Mouse (Mus musculus) forebrain, embryonic 16.5 days (tissue): ENCODE results near the gene Fhl5. TPM values are rescaled to one million over a fixed set of nuclear protein-coding genes. Genes with fewer than 3 reads are reported as not detected.
A peak's percentile ranks its signal among the peaks of the same experiment; 100 is the strongest.
"Not testable (repeated sequence)": the region's sequence is repeated elsewhere in the genome, so short reads cannot be mapped to it uniquely, and the experiment has no call there.

Experiments used
- ATAC-seq: fragments of 200-750 bp; cut with Nextera tagmentation; 2 replicates; pipeline ENCODE4 v1.8.0; 2017; ENCODE audit warnings: mild to moderate bottlenecking, moderate library complexity
- H3K27ac ChIP-seq: fragments of 300-500 bp; sonication (generic); 2 replicates; pipeline ENCODE4 v1.5.1; 2014; ENCODE audit warnings: low read length, control low read depth
- H3K27me3 ChIP-seq: fragments of 300-500 bp; sonication (generic); replicated peaks from 2 replicates; pipeline ENCODE4 v1.6.1; 2014; ENCODE audit warnings: low read length; ENCODE audit not compliant: control insufficient read depth, insufficient read depth
- H3K36me3 ChIP-seq: fragments of 300-500 bp; sonication (generic); 2 replicates; pipeline ENCODE4 v1.6.1; 2014; ENCODE audit not compliant: control insufficient read depth, insufficient read depth
- H3K4me1 ChIP-seq: fragments of 300-500 bp; sonication (generic); replicated peaks from 2 replicates; pipeline ENCODE4 v1.6.1; 2014; ENCODE audit warnings: low read length; ENCODE audit not compliant: control insufficient read depth, insufficient read depth
- H3K4me2 ChIP-seq: fragments of 300-500 bp; sonication (generic); 2 replicates; pipeline ENCODE4 v1.6.1; 2014; ENCODE audit warnings: mild to moderate bottlenecking, low read length, control low read depth
- H3K4me3 ChIP-seq: fragments of 300-500 bp; sonication (generic); replicated peaks from 2 replicates; pipeline ENCODE4 v1.5.1; 2014; ENCODE audit warnings: mild to moderate bottlenecking, low read length, control low read depth
- H3K9ac ChIP-seq: fragments of 300-500 bp; sonication (generic); replicated peaks from 2 replicates; pipeline ENCODE4 v1.6.1; 2014; ENCODE audit warnings: low read depth, low read length, control low read depth
- H3K9me3 ChIP-seq: fragments of 300-500 bp; sonication (generic); 2 replicates; pipeline ENCODE4 v1.6.1; 2016; ENCODE audit warnings: low read length; ENCODE audit not compliant: control insufficient read depth
- WGBS: fragments of 180-500 bp; shearing (Covaris S2); extraction: QIAGEN DNeasy Blood & Tissue Kit; methylation state at CpG from one replicate; pipeline ENCODE4 v1.1.7; 2014; 5-methylcytosine and 5-hydroxymethylcytosine counted together
- polyA plus RNA-seq: library from polyadenylated mRNA; unstranded; fragments of >200 nt; fragmentation: Nextera tagmentation; extraction: Ambion mirVana; gene quantifications from 2 replicates; pipeline ENCODE4 v1.2.1, GENCODE M21; 2015

Gene Fhl5
- polyA plus RNA-seq, result not detected in 2 replicates

DNA sequence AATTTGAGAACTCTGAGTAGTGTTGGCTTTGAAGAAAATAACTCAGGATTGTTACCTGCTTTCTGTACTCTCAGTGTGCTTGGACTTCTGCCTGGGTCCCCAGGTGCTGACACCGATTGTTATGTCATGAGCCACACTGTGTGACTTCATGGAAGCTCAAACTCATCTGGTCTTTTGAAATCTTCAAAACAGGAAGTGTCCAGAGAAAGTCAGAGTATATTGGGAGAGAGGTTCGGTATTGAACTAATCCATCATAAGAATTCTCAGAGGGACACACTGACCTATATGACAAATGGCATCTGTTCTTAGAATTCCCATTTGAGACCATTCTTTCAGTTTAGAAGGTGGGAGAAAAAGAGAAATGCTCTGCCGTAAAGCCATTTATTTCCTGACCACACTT, at the start of gene Fhl5:
TSS of gene Fhl5 (minus strand) at position 101 of the 400 bp plus-strand sequence.
- ATAC-seq, result no peak
- WGBS, result 92% methylated on average over 3 of the region's 3 CpGs
- H3K4me2 ChIP-seq, result no peak within 1 kb of the TSS

DNA sequence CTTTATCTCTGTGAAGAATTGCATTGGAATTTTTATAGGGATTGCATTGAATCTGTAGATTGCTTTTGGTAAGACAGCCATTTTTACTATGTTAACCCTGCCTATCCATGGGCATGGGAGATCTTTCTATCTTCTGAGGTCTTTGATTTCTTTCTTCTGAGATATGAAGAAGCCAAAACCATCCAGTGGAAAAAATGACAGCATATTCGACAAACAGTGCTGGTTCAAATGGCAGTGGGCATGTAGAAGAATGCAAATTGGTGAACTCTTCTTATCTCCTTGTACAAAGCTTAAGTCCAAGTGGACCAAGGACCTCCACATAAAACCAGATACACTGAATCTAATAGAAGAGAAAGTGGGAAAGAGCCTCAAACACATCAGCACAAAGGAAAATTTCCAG, 42.3 kb upstream of the Fhl5 start:
- H3K36me3 ChIP-seq, H3K9me3 ChIP-seq, H3K4me1 ChIP-seq, H3K9ac ChIP-seq, ATAC-seq, H3K4me2 ChIP-seq, H3K4me3 ChIP-seq, H3K27ac ChIP-seq, H3K27me3 ChIP-seq: not testable (repeated sequence)
- WGBS, result 89% methylated on average over 1 of the region's 1 CpGs

More for the DNA sequence above, at the start of gene Fhl5:
- no peak within 1 kb of the TSS for H3K27ac ChIP-seq
- no peaks in the 10 kb centered on the region for H3K9me3 ChIP-seq
- no peaks in the 10 kb centered on the region for H3K4me1 ChIP-seq
- H3K36me3 ChIP-seq, result no peaks in the 10 kb centered on the region
- H3K27me3 ChIP-seq, result no peaks in the 10 kb centered on the region
- no peak within 1 kb of the TSS for H3K9ac ChIP-seq
- H3K4me3 ChIP-seq, result no peak within 1 kb of the TSS

DNA sequence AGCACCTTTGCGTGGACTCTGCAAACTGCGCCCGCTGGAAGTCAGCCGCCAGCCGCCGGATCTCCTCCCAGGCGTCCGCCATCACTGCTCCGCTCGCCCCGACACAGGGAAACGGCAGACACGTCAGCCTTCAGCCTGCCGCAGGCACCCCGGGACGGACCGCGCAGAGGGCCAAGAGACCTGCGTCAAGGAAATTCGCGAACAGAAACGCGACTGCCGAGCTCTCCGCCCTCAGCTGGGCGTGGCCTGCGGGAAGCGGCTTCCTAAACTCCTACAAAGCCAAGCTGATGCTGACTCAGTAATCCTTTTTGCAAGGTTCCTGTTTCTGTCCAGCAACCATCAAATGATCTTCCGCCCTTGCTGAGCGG, 39.0 kb upstream of the Fhl5 start, which contains the start of gene Ufl1:
TSS of gene Ufl1 (minus strand) at position 151 of the 368 bp plus-strand sequence.
- no peaks in the 10 kb centered on the region for H3K27me3 ChIP-seq
- ATAC-seq, result peak; percentile 99
- WGBS, result under 1% methylated on average over 30 of the region's 30 CpGs
- peak within 1 kb of the TSS; percentile 99 for H3K27ac ChIP-seq
- peaks cover 6% of the 10 kb centered on the region for H3K4me1 ChIP-seq
- peak within 1 kb of the TSS; percentile 91 for H3K4me3 ChIP-seq
- H3K9me3 ChIP-seq, result no peaks in the 10 kb centered on the region
- H3K36me3 ChIP-seq, result peaks cover 8% of the 10 kb centered on the region; the same call in 1 of the 2 replicates
- H3K9ac ChIP-seq, result peak within 1 kb of the TSS; percentile 98
- peak within 1 kb of the TSS; percentile 64 for H3K4me2 ChIP-seq

DNA sequence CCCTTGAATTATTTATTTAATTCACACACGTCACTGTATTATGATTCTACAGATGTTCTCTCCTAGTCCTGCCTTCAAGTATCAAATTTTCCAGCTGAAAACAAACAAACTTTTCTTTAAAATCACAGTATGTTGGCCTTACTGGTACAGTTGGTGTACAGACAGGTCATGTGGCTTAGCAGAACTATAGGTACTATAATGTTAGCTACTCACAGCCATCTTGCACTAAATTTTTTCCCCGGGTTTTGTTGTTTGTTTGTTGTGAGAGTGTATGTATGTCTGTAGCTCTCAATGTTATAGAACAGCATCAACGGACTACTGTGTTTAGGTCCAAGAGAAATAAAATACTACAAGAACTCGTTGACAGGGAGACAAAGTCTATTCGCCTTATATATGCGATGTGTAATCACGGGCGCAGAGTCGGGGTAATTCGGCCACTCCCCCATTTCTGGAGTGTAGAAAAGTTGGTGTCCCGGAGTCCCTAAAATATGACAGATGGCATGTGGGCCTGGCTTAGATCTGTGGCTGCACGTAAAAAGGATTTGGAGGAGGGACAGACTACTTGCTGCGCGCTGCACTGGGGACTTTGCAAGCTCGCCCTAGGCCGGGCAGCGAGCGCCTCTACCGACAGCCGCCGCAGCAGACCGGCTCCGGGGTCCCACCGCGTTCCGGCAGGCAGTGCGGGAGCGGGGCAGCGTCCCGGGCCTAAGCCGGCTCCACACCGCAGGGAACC, 38.4 kb upstream of the Fhl5 start:
- Histone ChIP-seq H3K4me3 (peak overlapping the region; percentile 91), H3K36me3 (peaks cover 8% of the 10 kb centered on the region; the same call in 1 of the 2 replicates), H3K27me3 (no peaks in the 10 kb centered on the region), H3K9ac (peak overlapping the region; percentile 98), H3K4me2 (peak overlapping the region; percentile 57), H3K27ac (peak overlapping the region; percentile 99), H3K4me1 (peaks cover 6% of the 10 kb centered on the region), H3K9me3 (no peaks in the 10 kb centered on the region)
- 2% methylated on average over 32 of the region's 32 CpGs for WGBS
- ATAC-seq, result peak; percentile 93

DNA sequence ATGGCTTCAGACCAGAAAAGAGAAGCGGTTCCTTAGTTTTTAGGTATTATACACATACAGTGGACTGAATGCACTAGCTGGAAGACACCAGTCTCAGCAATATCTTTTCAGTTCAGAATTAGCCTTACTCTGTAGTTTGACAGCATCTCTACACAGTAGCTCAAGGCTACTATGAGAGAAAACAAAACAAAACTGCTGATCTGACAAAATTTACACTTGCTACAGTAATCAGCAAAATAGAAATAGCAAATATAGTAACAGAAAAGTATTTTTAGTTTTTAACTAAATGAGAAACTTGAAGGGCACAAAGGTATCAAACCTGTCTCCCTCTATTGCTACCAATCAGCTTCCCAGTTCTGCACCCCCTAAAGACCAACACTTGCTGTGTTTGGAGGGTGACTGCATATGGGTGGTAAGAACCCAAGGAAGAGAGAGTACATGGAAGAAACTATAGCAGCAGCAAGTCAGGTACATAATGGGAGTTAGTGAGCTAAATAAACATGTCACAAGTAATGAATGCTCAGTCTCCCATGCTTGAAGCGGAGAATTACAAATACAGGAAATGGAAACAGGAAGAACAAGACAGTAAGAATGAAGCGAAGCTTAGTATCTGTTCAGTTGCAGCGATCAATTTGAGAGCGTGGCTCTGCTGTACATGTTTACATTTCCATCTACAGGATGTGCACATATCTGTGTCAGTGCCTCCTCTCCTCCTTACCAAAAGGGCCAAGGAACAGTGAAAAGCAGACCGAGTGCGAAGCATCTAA, 30.4 kb upstream of the Fhl5 start:
- H3K27ac ChIP-seq, result no peak overlapping the region
- peaks cover 51% of the 10 kb centered on the region for H3K36me3 ChIP-seq
- no peak overlapping the region for H3K4me2 ChIP-seq
- 93% methylated on average over 7 of the region's 7 CpGs for WGBS
- no peak overlapping the region for H3K9ac ChIP-seq
- H3K4me3 ChIP-seq, result no peak overlapping the region
- no peaks in the 10 kb centered on the region for H3K27me3 ChIP-seq
- ATAC-seq, result no peak
- no peaks in the 10 kb centered on the region for H3K4me1 ChIP-seq
- no peaks in the 10 kb centered on the region for H3K9me3 ChIP-seq

GRCm38 (mm10) chr4:25271926-25272325, 29.2 kb upstream of the Fhl5 start:
- H3K36me3 ChIP-seq, result peaks cover 54% of the 10 kb centered on the region
- 86% methylated on average over 1 of the region's 1 CpGs for WGBS
- H3K9me3 ChIP-seq, result no peaks in the 10 kb centered on the region
- no peak overlapping the region for H3K4me3 ChIP-seq
- H3K4me2 ChIP-seq, result no peak overlapping the region
- no peaks in the 10 kb centered on the region for H3K27me3 ChIP-seq
- no peaks in the 10 kb centered on the region for H3K4me1 ChIP-seq
- H3K27ac ChIP-seq, result no peak overlapping the region
- no peak overlapping the region for H3K9ac ChIP-seq
- no peak for ATAC-seq

DNA sequence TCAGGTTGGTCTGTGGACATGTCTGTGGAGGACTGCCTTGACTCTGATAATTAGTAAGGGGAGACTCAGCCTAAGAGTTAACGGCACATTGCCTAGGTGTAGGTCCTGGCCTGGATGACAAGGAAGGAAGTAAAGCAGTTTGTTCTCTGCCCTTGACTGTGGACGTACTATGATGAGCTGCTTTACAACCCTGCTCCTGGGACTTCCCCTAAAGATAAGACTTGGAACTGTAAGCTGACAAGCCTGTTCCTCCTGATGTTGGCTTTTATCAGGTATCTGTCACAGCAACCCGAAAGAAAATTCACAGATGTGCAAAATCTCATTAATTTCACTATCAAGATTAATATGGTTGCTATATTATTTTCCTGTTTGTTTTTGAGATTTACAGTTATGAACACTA, 24.5 kb upstream of the Fhl5 start:
- H3K4me2 ChIP-seq, result no peak overlapping the region
- peaks cover 43% of the 10 kb centered on the region for H3K36me3 ChIP-seq
- H3K9me3 ChIP-seq, result no peaks in the 10 kb centered on the region
- H3K27ac ChIP-seq, result no peak overlapping the region
- H3K4me1 ChIP-seq, result no peaks in the 10 kb centered on the region
- ATAC-seq, result no peak
- H3K4me3 ChIP-seq, result no peak overlapping the region
- H3K9ac ChIP-seq, result no peak overlapping the region
- WGBS, result 97% methylated on average over 3 of the region's 3 CpGs
- H3K27me3 ChIP-seq, result no peaks in the 10 kb centered on the region

DNA sequence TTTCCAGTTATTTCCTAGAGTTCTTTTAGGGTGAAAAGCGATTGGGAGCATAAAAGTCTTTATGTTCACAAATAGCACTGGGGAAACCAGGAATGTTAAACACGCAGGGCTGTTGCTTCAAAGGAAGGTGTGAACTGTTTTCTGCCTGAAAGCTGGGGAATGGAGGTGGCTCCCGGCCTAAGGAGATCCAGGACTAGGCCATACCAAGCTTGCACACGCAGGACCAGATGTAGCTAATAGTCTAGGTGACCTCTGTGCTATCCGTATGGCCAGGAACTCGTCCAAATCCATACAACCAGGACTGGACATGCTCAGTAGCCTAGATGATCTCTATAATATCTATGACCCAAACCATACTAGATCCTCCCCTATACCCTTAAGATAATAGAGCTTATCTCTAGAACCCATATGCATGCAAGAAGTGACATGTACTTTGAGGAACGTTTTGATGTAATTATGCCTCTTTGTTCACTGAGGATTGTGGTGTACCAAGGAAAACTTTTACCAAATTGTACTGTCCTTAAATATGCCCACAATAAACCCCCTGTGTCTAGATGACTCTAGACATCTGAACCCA, 15.2 kb upstream of the Fhl5 start:
- Histone ChIP-seq H3K4me1 (no peaks in the 10 kb centered on the region), H3K9me3 (no peaks in the 10 kb centered on the region), H3K4me3 (no peak overlapping the region), H3K36me3 (peaks cover 16% of the 10 kb centered on the region), H3K9ac (no peak overlapping the region), H3K4me2 (no peak overlapping the region), H3K27ac (no peak overlapping the region), H3K27me3 (no peaks in the 10 kb centered on the region)
- 94% methylated on average over 7 of the region's 7 CpGs for WGBS
- ATAC-seq, result no peak

- H3K27ac ChIP-seq, H3K4me2 ChIP-seq, H3K4me1 ChIP-seq, ATAC-seq, H3K9me3 ChIP-seq, H3K9ac ChIP-seq, H3K36me3 ChIP-seq, H3K27me3 ChIP-seq, H3K4me3 ChIP-seq: not testable (repeated sequence)
- no CpG with 5 or more reads among the region's 1 CpGs for WGBS
These were observed 7.0 kb downstream of the Fhl5 start for GRCm38 (mm10) chr4:25235663-25236062.
